Mouse (Mus musculus) embryonic stem cell, embryonic (primary cell): ENCODE results near the gene Cpeb4.

ENCODE experiments used
- CTCF ChIA-PET, 4 experiments: fragments of 300-600 bp in 2 of 4; fragments of 350-600 bp in 2 of 4; sonication (Branson Sonifier 250); formaldehyde crosslinking; loops; one replicate each; lab custom pipeline; 2022; ENCODE audit warnings: inconsistent platforms in 2 of 4; lab: Charles Lee
- POLR2A ChIA-PET, 4 experiments: fragments of 300-600 bp in 2 of 4; fragments of 350-600 bp in 2 of 4; sonication (Branson Sonifier 250); formaldehyde crosslinking; loops; one replicate each; lab custom pipeline; 2022; ENCODE audit warnings: antibody characterized with exemption in 4 of 4, inconsistent platforms in 1 of 4; lab: Charles Lee

Gene Cpeb4

GRCm38 (mm10) chr11:31871911-31872310 is at the start of gene Cpeb4:
TSS of gene Cpeb4 (plus strand) at chr11:31872211.
- ChIA-PET POLR2A (interaction anchor here in 2 of 4 experiments (0.7 to 3.5 kb wide), 13 partner anchors 13 to 193 kb away, joined by 3 to 44 read pairs (median 4); no protein-coding TSS in a partner anchor), CTCF (interaction anchor here in 1 of 4 experiments (0.7 kb wide), 1 partner anchor 228 kb away, joined by 3 read pairs; no protein-coding TSS in a partner anchor)

- POLR2A ChIA-PET: interaction anchor here in 2 of 4 experiments (0.6 to 6.7 kb wide), 13 partner anchors 9 to 78 kb away, joined by 3 to 29 read pairs (median 7); no protein-coding TSS in a partner anchor
- CTCF ChIA-PET: no interaction called here
Measured at GRCm38 (mm10) chr11:31822556-31822955, 49.5 kb upstream of the Cpeb4 start.

GRCm38 (mm10) chr11:31823513-31823912 is 48.5 kb upstream of the Cpeb4 start:
- ChIA-PET CTCF (no interaction called here), POLR2A (interaction anchor here in 2 of 4 experiments (0.8 to 6.7 kb wide), 11 partner anchors 8 to 79 kb away, joined by 3 to 29 read pairs (median 7); no protein-coding TSS in a partner anchor)

DNA sequence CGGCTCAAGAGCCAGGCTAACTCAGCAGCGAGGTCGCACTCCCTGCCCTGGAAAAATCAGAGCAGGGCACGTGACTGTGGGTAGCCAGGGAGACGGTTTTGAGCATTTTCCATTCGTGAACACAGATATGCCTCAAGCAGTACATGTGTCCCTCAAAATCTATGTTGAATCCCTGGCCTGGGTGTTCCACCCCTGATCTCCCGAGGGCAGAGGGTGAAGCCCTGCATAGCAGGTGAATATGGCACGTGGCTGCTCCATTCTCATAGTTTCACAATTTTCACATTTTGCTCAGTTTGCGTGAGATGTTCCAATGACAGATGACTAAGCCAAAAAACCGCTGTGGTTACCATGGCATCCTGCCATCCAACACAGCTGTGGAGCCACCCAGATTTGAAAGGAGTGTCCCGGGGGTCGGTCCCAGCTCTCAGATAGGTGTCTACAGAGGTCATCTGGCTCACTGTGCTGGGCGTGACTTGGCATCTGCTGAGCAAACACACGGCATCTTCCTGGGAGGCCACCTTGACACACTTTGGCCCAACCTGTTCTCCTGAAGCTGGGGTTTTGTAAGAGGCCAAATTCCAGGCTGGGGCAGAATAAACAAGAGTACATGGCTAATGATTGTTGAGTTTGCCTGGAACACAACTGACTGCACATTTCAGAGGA is 47.4 kb upstream of the Cpeb4 start:
- CTCF ChIA-PET: interaction anchor here in 1 of 4 experiments (0.6 kb wide), 1 partner anchor 129 kb away, joined by 3 read pairs; no protein-coding TSS in a partner anchor
- POLR2A ChIA-PET: interaction anchor here in 2 of 4 experiments (0.7 to 4.2 kb wide), 6 partner anchors 21 to 47 kb away, joined by 3 to 14 read pairs (median 4); no protein-coding TSS in a partner anchor

DNA sequence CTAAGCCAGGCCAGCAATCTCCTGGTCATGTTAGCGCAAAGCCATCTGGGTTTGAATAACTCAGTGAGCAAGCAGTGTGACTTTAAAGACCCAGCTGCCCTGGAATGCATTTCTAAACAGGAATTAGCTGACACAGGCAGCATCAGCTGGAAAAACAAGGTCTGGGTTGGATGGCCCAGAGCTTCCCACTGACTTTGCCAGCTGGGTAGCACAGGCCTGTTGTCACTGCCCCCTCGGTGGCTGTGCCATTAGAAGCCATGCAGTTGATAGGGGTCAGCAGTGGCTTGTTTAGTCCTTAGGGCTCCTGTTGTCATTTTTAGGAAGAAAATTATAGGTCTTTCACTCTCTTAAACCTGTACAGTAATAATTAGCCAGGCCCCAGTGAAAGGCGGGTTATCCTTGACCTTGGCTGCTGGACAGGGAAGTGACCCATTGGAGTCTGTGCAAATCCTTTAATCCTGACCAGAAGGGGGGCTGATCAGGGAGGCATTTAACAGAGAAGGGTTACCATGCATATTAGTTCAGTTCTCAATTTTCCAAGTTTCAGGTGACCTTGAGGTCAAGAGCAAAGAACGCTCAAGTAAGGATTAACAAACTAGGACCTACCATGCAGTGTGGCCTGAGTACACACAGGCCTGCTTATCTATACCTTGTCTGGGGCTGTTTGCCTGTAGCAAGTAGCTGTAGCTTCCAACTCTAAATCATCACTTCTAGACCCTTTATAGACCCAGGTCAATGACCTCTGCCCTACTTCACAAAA is 43.8 kb upstream of the Cpeb4 start:
- POLR2A ChIA-PET: interaction anchor here in 1 of 4 experiments (2.4 kb wide), 1 partner anchor 42 kb away, joined by 13 read pairs; no protein-coding TSS in a partner anchor
- CTCF ChIA-PET: no interaction called here

GRCm38 (mm10) chr11:31828771-31829072 is 43.3 kb upstream of the Cpeb4 start:
- CTCF ChIA-PET: no interaction called here
- POLR2A ChIA-PET: interaction anchor here in 1 of 4 experiments (2.4 kb wide), 1 partner anchor 42 kb away, joined by 13 read pairs; no protein-coding TSS in a partner anchor

- POLR2A ChIA-PET: interaction anchor here (0.5 to 3.1 kb wide), 15 partner anchors 8 to 331 kb away, joined by 3 to 10 read pairs (median 5); no protein-coding TSS in a partner anchor
- CTCF ChIA-PET: no interaction called here
Measured at GRCm38 (mm10) chr11:31830213-31831151, 41.5 kb upstream of the Cpeb4 start.

- ChIA-PET POLR2A (interaction anchor here in 3 of 4 experiments (0.8 to 3.1 kb wide), 13 partner anchors 8 to 330 kb away, joined by 3 to 10 read pairs (median 5); no protein-coding TSS in a partner anchor), CTCF (interaction anchor here in 1 of 4 experiments (0.5 kb wide), 1 partner anchor 45 kb away, joined by 4 read pairs; no protein-coding TSS in a partner anchor)
Measured at GRCm38 (mm10) chr11:31831451-31831850, 40.6 kb upstream of the Cpeb4 start.

DNA sequence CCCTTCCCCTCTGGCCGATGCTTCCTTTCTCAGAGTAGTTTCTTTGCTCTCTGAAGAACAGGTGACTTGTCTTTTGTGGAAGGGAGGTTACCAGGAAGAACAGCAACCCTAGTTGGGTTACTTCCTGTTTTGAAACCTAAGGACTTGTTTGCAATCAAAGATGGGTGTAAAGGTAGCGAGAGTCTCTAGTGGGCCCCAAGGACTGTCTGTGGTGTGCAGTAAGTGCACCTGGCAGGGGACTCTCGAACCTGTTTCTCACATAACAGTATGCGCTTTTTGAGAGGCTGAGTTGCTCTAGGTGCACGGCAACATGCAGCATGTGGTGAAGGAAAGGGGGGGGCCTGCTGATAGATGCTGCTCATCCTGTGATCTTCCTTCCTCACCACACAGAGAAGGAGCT is 40.0 kb upstream of the Cpeb4 start:
- ChIA-PET CTCF (interaction anchor here in 1 of 4 experiments (0.5 kb wide), 1 partner anchor 44 kb away, joined by 4 read pairs; no protein-coding TSS in a partner anchor), POLR2A (interaction anchor here in 3 of 4 experiments (0.9 to 3.1 kb wide), 8 partner anchors 10 to 102 kb away, joined by 3 to 10 read pairs (median 5); no protein-coding TSS in a partner anchor)

DNA sequence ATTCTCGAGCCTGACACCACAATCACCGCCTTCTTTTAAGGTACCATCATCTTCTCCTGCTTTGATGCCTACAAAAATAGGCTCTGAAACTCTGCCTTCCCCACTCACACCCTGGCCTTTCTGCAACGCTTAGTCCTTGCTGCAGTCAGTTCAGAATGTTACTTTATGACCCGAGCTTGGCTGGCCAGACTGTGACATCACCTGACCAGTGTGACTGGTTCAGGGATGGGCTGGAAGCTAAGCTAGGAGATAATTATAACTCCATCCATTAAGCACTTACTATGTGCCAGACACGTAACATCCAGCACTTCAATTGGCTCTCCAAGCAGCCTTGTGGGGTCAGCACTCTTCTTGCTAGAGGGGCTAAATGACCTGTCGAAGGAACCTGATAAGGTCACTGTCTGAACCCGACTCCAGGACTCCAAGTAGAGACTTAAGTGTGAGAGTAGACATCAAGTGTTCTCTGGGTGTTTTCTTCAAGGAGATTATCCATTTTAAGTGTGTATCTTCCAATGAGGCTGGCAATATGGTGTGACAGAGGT is 39.5 kb upstream of the Cpeb4 start:
- ChIA-PET POLR2A (interaction anchor here in 2 of 4 experiments (1.8 to 3.1 kb wide), 2 partner anchors 14 to 38 kb away, joined by 5 to 10 read pairs; no protein-coding TSS in a partner anchor), CTCF (no interaction called here)

GRCm38 (mm10) chr11:31833506-31833905 is 38.5 kb upstream of the Cpeb4 start:
- CTCF ChIA-PET: no interaction called here

DNA sequence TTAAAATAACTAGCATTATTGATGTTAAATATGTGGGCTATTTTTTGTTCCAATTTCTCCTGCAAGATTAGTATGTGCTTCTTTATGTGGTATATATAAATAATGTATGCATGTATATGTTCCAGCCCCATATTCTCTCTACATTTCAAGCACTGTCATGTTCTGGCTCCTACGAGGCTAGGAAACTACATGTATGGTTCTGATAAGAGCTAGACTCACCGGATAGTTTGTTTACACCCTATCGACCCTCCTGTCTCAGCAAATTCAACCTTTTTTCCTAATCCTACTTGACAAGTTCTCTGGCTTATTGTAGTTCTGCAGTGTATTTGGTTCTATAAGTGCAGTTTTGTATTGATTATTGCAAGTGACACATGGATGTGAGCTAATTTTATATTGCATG is 36.7 kb upstream of the Cpeb4 start:
- POLR2A ChIA-PET: interaction anchor here in 1 of 4 experiments (1.2 kb wide), 1 partner anchor 35 kb away, joined by 3 read pairs; no protein-coding TSS in a partner anchor
- CTCF ChIA-PET: no interaction called here

More at GRCm38 (mm10) chr11:31833506-31833905, 38.5 kb upstream of the Cpeb4 start:
- POLR2A ChIA-PET: no interaction called here

DNA sequence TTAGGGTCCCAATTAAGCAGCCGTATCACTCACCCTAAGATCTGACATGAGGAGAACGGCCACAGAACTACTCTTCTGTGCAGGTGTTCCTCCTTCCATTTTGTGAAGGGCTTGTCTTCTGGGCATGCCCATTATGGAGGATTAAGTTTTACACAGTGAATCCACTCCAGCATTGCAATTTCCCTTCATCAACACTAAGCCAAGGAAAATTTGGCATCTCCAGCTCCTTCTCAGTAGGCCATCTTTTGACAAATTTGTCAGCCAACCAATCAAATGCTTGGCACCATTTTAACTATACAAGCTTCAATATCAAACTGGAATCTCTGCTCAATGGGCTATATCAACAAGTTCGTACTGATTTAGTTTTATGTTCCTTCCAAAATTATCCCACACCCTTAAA is 34.8 kb upstream of the Cpeb4 start:
- POLR2A ChIA-PET: interaction anchor here in 2 of 4 experiments (0.7 to 4.8 kb wide), 11 partner anchors 13 to 165 kb away, joined by 3 to 44 read pairs (median 4); partner anchors contain the start of gene Cpeb4 (in 1 of the 2)
- CTCF ChIA-PET: no interaction called here

DNA sequence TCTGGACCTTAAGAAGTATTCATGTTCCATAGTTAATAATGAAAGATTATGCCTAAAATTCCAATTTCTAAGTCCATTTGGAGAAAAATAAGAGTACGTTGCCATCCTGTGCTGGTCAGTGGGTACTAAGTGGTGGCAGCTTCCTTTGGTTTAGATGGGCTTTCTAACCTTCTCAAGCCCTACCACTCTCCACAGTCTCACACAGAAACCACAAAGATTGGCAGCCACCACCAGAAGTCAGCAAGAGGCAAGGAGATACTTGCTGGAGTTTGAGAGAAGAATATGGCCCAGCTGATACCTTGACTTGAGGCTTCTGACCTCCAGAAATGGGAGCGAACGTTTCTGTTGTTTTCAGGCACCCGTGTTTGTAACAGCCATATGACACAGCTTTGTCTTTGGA is 34.3 kb upstream of the Cpeb4 start:
- ChIA-PET CTCF (no interaction called here), POLR2A (interaction anchor here in 2 of 4 experiments (0.7 to 4.8 kb wide), 10 partner anchors 12 to 166 kb away, joined by 3 to 44 read pairs (median 4); partner anchors contain the start of gene Cpeb4 (in 1 of the 2))

DNA sequence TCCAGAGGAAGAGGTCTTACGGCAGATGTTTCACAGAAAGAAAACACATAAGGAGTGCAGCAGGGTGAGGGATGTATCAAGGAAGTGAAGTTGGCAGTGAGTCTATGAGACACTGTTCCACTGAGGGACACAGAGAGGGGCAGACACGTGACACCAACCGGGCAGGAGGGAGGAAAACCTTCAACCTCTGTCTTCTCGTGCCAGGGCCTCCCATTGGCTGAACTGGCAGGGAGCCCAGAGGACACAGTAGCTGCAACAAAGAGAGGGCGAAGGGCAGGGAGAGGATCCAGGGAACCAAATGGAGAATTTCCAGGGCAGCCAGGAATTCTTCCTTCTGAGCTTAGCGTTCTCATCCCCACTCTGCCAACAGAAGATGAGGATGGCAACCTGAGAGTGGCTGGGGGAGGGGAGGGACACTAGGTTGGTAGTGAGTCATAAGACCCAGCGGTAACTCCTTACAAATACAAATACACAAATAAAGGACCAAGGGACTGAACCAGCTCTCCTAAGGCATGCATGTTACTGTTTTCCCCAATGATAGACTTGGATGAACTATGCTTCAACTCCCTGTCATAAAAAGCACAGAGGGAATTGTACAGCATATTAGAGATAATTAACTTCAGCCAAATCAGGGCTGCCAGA is 33.4 kb upstream of the Cpeb4 start:
- POLR2A ChIA-PET: interaction anchor here in 2 of 4 experiments (0.9 to 4.8 kb wide), 7 partner anchors 12 to 35 kb away, joined by 3 to 44 read pairs (median 9); partner anchors contain the start of gene Cpeb4 (in 1 of the 2)
- CTCF ChIA-PET: no interaction called here

GRCm38 (mm10) chr11:31839084-31839460 is 32.9 kb upstream of the Cpeb4 start:
- ChIA-PET CTCF (no interaction called here), POLR2A (interaction anchor here in 2 of 4 experiments (0.7 to 4.8 kb wide), 10 partner anchors 8 to 35 kb away, joined by 3 to 44 read pairs (median 6); partner anchors contain the start of gene Cpeb4 (in 1 of the 2))
